Mouse (Mus musculus) CD4-positive, CD25-positive, alpha-beta regulatory T cell, adult 4 months (primary cell): ENCODE data around the gene Slc12a7. TPM values are rescaled to one million over a fixed set of nuclear protein-coding genes. Genes with fewer than 3 reads are reported as not detected.

Experiments
- ATAC-seq: one replicate; pipeline ENCODE4 v1.8.0; 2017
- polyA plus RNA-seq, 2 experiments: library from polyadenylated mRNA; unstranded; fragments of 100-300 nt; shearing (Covaris generic); gene quantifications; one replicate each; pipeline ENCODE4 v1.2.1; 2017

Slc12a7 gene
- polyA plus RNA-seq, 2 experiments from 2014 or later: 37.2 to 50.1 TPM

DNA sequence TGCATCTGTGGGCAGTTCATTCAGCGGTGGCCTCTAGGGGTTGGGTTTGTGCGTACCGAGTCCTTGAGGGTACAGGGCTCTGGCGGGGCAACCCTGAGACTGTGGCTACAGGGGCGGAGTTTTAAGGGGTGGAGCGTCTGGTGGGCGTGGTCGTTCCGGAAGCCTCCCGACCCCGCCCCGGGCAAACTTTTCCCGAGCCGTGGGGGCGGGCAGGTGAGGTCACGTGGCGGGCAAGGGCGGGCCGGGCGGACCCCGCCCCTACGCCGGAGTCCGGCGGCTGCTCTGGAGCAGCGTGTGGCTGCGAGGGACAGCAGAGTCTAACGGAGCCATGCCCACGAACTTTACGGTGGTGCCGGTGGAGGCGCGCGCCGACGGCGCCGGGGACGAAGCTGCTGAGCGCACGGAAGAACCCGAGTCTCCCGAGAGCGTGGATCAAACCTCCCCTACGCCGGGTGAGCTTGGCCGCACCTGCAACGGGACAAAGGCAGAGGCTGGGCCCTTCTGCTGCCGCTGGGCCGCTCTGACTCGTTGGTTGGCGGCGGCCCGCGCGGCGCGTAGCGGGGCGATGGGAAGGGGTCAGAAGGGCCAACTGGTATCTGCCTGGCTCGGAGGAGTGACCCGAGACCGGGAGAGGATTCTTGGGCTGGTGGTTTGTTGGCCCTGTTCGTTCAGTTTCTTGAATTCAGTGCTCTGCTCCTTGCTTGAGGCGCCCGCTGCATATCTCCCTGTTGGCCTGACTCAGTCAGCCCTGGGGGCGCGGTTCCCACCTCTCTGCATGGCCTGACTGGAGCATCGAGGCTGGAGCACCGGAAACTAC lies 30.8 kb downstream of the Slc12a7 start:
- peak; percentile 84 for ATAC-seq

DNA sequence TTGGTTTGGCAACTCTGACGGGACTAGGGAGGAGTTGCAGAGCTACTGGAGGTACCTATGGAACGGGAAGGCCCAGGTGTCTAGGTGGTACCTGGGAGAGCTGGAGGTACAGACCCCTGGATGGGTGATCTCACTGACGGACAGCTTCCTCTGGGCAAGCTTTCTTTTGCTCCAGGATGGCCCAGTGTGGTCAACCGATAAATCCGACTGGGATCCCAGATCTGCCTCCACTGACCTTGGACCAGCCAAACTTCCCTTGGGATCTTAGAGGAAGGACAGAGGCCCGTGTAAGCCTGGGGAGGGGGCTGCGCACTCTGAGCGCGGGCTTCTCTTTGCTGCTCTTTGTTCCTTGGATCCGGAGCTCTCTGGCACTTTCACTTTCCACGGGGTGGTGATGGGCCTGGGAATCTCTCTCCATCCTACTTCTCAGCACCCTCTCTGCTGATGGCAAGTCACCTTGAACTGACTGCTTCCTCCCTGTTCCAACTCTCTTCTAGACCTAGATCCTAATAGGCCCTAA lies 31.4 kb downstream of the Slc12a7 start:
- ATAC-seq: no peak

DNA sequence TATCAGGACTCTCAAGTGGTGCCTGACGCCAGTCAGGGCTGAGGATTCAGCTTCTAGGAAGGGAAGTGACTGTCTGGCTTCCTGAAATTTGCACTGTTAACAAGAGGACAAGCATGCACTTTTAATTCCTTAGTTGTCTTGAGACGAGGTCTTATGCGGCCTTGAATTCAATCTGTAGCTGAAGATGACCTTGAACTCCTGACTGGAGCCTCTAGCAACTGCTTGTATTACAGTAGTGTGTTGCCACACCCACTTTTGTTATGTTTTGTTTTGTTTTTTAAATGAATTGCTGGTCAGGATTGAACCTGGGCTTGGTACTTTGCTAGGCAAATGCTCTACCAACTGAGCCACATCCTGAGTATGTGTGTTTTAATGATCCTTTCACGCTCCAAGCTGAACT lies 32.5 kb downstream of the Slc12a7 start:
- no peak for ATAC-seq

DNA sequence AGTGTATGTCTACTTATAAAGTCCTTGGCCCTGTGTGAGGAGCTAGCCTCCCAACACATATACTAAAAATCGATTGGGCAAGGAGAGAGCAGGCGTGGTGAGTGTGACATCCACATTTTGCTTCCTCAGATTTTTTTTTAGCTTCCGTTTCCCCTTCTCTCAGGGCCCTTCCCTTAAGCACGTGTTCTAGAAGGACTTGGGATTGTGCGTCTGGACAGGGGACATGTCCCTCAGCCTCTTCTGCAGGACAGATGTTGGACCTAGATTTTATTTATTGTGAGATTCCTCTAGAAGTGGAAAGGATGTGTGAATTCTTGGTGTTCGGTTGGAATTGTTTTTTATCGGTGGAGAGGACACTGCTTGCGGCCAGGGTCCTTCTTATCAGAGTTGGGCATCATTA lies 34.3 kb downstream of the Slc12a7 start:
- ATAC-seq: no peak

DNA sequence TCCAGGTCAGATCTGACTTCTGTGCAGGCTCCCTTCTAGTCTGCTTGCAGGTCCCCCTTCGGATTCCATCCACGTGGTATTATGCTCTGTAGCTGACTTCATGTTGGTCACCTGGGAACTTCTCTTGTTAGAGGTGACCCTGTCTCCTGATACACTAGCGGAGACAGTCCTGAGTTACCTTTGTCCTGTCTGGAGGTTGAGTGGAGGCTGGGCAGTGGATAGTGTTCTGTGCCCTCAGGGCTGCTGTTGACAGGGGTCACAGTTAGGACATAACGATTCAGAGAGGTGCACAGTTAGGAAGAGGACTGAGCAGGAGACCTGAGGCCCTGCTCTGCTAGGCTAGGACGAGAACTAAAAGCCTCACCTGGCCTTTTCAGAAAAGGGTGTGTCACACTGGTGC lies 34.9 kb downstream of the Slc12a7 start:
- ATAC-seq: no peak

DNA sequence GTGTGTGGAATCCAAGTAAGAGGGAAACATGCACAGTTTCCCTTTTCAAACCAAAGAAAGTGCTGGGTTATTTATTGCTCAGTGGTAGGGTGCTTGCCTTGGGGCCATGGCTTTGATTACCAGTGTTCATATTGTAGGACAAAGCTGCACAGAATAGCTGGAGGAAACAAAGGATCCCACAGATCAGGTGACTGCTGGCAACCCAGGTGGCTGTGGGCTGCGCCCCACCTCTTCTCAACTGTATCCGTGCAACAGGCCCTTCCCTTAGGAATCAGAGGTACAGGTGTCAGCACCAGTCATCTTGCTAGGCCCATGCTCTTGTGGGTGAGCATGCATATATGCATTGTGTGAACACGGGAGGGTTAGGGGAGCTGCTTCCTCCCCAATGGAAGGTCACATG lies 35.4 kb downstream of the Slc12a7 start:
- ATAC-seq: no peak

DNA sequence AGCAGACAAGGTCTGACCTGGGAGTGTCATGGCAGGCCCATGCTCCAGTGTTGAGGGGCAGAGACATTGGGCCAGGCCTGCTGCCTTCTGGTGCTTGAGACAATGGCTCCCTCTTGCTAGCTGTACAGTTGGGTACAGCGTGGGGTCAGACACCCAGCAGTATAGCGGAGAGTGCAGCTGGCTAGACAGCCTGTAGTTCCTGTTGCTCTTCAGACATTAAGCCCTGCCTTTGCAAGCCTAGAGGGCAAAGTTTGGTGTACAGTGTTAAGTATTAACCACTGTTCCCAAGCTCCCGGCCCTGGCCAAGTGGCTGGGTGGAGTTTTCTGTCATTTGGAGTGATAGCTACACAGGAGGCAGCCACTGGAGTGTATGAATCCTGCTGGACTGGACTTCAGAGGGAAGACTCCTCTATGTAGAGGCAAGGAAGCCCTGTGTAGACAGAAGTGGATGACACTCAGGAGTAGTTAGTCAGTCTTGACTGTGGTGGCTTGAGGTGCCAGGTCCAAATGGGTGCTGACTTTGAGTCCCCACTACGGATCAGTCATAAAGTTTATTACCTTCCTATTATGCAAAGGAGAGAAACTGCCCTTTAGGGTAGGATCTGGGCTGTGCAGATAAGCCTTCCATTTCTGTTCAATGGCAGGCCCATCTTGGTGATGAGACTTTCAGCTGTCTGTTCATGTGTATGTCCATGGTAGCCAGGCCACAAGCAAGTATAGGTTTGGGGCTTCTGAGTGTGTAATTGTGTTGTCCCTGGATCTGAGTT lies 37.2 kb downstream of the Slc12a7 start:
- ATAC-seq: no peak

DNA sequence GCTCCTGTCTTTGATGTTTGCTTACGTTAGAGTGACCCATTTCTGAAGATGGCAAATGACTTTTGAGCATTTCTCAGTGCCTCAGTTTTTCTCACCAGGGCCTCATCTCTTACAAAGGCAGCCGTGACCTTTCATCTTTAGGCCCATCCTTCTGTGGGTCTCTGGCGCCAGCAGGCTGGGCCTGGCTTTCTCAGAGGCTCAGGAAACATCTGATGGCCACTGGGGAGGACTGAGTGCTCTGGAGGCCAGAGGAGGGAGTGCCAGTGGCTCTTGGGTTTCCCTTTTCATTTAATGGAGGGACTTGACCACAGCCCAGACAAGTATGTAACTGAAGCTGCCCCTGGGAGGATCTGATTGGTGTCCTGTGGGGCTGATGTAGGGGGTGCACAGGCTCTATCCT lies 38.2 kb downstream of the Slc12a7 start:
- no peak for ATAC-seq

DNA sequence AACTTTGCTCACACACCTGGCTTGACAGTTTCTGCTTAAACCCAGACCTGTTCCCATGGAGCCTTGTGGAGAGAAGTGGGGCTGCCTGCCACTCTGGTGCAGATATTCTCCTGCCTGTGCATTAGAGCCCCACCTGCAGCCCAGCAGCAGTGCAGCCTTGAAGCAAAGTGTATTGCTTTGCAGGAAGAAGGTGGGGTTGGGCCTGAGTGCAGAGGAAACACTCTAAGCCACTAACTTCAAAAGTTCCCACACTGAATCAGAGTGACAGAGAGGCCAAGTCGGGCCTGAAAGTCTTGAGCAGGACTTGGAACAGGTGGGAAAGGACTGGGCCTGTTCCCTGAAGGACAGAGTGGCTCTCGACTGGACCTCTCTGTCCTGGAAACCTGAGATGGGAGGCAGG lies 39.8 kb downstream of the Slc12a7 start:
- peak; percentile 90 for ATAC-seq

DNA sequence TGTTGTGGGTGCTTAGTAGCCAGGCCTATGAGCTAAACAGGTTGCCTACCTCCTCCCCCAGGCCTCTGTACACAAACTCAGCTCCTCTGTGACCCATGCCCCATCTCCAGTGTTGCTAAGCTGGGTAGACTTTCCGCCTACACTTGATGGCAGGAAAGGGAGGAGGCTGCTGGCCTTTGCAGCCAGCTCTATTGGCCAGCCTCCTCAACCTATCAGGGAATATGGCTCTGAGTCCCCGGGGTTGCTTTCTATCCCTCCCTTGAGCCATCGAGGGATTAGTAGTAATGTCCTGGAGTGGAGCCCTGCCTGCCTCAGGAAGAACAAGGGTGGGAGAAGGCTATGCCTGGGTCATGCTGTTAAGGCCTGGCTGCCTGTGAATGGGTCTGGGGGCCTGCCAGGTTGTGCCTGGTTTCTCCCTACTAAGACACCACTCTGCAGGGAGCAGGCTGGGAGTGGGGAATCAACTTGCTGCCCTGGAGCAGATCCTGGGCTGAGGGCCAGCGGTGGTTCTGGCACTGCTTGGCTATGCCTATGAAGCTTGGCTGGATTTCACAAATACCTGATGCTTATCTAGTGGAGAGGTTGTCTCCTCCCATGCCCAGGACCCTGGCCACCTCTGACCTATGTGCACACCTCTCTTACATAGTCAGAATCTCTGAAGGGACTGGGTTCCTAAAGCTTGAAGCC lies 40.8 kb downstream of the Slc12a7 start:
- ATAC-seq: peak; percentile 48

DNA sequence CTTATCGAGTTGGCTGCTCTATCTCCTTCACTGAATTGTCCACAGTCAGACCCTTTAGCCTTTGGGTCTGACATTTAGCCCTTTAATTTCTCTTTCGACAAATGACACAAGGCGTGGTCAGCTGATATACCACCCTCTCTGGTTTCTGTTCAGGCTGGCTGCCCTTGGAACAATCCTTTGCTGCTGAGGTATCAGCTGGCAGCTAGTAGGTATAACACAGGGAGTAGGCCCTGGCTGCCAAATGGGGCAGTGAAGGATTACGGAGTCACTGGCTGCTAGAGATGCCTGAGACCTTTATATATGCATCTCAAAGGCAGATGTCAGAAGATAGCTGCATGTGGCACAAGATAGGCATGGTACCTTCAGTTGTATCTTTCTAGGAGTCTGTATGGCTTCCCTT lies 42.9 kb downstream of the Slc12a7 start:
- no peak for ATAC-seq

DNA sequence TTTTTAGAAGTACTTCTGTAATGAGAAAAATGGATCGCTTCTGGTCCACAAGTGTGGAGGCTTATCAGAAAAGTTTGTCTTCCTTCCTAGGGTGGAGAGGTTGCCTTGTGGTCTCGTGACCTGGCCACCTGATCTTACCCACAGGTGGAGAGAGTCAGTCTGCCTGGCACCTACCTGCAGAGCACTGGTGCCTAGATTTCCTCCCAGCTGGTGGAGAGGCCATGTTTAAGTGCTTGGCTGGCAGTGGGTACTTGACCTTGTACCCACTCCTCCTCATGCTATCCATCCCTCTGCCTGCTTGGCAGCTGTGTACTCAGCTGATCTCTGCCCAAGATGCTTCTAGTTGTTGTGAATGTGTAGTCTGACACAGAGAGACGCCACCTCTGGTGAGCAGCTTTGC lies 44.7 kb downstream of the Slc12a7 start:
- ATAC-seq: no peak

DNA sequence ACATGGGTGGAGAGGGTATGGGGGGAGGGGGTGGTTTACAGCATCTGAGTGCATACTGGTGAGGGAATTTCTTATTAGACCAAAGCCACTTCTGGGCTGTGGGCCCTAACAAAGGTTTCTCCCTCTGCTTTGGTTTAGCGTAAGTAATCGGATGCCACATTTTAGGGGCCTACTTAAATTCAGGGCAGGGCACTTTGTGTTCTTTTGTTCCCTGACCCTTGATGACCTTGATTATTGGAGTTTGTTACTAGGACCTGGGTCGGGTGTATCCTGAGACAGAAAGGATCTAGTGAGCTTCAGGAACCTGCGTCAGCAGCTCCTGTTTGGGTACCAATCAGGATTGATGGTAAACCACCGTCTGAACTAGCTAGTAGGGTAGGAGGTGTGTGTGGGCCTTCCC lies 49.6 kb downstream of the Slc12a7 start:
- no peak for ATAC-seq

DNA sequence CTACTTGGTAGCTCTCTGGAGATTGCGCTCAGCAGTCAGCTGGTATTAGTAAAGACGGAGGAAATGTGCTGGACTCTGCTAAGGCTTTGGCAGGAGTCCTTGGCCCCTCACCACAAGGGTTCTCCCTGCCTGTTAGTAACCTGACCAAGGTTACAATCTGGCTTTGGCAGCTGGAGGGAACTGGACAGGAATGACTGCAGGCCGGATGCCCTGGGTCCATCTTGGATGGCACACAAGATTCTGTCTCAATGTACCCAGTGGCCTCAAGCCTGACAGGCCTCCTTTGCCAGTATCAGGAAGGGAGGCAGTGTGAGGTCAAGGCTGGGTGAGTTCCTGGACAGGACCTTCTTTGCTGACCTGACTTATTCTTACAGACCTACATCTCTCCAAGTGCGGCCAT lies 59.3 kb downstream of the Slc12a7 start:
- no peak for ATAC-seq

DNA sequence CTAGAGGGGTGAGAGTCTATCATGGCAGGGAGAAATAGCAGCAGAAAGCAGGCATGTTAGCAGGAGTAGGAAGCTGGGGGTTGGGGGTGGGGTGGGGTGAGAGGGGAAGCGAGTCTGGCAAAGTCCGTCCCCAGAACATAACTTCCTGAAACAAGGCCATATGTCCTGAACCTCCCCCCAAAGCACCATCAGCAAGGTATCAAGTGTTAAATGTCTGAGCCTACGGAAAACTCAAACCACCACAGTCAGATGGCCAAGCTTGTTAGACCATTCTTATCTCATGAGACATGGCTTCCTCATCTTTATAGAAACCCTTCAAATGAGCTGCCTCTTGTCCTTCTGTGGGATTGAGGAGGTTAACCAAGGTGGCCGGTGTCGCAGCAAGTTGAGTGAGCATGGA lies 60.3 kb downstream of the Slc12a7 start:
- ATAC-seq: no peak

DNA sequence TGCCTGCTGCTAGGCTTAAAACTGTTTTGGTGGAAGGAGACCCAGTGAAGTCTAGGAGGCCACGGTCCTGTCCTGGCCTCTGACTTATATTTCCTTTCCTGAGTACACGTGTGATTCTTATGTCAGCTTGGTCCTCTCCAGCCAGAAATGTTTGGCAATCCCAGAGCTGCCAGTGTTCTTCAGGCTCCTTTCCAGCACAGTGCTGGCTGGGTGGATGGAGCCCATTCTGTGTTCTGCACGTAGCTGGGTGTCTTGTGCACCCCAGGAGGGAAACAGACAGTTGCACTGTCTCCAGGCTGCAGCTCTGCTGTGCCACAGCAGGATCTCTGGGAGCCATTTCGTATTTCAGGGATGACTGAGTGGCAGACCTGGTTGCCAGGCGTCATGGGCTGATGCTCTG lies 66.2 kb downstream of the Slc12a7 start:
- ATAC-seq: no peak

DNA sequence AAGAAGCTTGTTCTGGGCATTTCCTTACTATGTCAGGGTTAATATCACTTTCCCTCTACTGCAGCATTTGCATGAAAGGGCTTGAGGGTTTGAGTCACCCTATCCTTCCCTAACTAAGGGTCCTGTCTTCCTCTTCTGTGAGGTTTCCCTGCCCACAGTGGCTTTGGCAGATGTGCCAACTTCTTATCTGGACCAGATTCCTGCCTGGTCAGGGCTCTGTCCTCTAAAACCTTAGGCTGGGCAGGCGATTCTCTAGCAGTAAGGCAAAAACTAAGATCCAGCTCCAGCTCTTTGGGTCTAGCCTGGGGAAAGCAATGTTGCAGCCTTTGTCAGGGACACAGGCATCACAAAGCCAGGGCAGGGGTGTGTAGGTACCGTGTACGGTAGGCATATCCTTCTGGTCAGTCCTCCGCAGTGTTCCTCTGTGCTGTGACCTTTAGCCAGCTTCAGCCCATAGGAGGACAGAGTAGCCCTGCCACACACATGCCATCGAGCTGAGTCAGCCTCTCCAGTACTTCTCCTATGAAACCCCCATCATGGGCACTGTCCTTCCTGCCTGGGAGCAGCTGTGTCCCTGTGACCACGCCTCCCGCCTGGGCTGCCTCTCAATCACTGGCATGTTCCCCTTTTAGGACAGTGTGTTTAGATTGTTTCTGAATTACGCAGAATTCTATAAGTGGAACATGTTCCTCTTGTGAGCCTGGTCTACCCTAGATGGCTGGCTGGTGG lies 70.7 kb downstream of the Slc12a7 start:
- no peak for ATAC-seq

DNA sequence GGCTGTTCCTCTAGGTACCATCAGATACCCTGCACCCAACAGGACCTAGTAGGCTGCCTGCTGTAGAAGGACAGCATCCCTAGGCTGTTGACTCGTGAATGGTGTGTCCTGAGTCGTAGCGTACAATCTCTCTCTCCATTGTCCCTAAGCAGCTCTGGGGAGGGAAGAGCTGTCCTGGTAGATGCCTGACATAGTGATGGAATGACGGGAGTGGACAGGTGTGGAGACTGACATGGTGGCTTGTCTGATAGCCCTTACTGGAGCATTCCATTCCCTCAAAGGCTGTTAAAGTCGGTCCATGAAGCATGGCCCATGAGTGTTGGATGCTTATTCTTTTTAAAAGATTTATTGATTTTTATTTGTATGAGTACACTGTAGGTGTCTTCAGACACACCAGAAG lies 72.0 kb downstream of the Slc12a7 start:
- no peak for ATAC-seq

DNA sequence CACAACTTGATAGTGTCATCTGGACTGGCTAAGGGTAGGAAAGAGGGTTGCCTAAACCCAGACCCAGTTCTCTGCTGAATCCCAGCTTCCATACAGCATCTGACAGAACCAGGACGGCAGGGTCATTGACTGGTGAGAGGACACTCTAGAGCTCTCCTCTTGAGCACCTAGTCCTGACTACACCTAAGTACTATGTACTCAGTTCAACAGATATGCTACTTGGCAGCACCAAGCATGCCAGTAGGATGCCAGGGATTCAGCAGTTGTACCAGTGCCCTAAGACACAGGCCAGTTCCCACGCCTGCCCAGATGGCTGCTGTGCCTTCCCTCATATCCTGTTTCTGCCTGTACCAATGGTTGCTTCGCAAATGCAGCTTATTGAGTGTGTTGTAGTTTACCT lies 80.0 kb downstream of the Slc12a7 start:
- no peak for ATAC-seq

DNA sequence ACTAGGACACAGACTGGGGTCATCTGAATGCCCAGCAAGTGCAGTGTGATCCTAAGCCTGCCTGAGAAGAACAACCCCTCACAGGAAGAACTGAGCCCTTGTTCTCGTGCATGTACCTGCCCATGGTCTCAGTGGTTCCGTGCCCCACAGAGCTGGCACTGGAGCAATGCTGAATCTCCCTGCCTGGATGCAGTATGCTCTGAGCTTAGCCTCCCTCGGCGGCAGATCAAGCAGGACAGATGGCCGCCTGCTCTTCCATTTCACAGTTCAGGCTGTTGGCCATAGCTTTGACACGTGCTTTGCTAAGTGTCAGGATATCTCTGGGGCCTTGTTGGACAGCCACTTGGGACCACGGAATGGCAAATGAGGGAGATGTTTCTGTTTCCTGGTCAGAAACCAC lies 81.3 kb downstream of the Slc12a7 start:
- no peak for ATAC-seq

DNA sequence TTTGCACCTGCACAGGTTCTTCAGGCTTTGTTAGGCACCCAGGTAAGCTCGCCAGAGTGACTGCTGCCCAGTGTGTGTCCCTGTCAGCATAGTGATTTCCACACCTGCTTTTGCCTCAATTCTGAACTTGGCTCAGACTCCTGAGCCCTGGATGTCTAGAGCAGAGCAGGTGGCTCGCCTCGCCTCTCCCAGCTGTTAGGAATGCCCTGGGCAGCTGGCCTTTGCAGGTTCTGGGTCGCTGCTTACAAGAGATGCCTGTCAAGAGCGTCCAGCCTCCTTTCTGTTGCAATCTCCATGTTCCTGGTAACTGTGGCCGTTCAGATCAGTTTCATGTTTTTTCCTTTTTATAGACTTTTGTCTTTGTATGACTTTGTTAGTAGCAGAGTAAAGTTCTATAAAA lies 83.4 kb downstream of the Slc12a7 start:
- ATAC-seq: no peak

DNA sequence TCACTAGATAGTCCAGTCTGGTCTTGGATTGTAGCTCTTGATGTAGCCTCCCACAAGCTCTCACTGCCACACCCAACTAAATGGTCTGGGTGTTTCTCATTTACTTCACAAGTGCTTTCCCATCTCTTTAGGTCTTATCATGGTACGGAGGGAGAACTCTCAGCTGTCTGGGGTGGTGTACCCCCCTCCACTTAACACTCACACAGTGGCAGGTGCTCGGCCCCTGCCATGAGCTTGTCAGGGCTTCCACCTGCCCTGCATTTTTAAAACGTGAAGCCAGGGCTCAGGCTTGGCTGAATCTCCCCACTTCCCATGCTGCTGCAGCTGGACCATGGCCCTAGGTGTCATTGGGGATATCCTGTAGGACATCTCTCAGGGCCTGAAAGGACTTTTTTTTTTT lies 86.0 kb downstream of the Slc12a7 start:
- no peak for ATAC-seq

DNA sequence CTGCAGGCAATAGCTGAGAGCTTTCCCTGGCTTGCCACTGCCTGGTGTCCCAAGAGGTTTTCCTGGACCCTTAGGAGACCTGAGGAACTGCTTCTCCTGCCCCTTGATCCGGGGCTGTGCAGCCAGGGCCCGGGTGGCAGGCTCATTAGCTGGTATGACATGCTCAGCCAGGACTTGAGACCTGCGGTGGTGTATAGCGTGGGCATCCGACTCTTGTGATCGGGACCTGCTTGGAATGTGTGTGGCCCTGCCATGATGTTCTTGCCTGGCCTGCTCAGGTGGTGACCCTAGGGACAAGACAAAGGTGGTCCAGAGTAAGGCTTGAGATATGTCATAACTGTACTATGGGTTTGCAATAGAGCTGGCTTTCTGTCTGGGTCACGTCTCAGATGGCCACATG lies 88.4 kb downstream of the Slc12a7 start:
- no peak for ATAC-seq
